Mouse (Mus musculus) WW6 (cell line): ENCODE measurements around the gene Rbfox3.

ENCODE experiments used
- DNase-seq: peaks from one replicate; pipeline ENCODE4 v3.0.0-alpha.2; 2013; ENCODE audit warnings: low read depth, low spot score

The Rbfox3 gene

DNA sequence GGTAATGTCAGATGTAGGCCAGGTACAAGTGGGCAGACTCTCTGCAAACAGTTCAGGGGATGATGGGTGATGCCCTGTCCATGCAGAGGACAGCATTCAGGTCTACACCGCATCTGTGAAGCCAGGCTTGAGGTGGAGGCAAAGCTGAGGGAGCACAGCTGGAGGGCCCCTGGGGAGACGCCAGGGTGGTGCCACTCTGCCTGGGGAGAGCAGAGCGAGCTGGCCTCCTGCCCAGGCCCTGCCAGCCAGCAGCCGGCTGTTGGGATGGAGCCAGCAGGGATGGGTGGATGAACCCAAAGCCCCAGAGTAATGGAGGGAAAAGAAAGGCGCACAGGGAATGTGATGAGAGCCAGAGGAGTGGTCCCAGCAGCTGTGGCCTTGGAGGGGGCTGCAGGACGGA, 399.5 kb downstream of the Rbfox3 start:
- DNase-seq = no peak

DNA sequence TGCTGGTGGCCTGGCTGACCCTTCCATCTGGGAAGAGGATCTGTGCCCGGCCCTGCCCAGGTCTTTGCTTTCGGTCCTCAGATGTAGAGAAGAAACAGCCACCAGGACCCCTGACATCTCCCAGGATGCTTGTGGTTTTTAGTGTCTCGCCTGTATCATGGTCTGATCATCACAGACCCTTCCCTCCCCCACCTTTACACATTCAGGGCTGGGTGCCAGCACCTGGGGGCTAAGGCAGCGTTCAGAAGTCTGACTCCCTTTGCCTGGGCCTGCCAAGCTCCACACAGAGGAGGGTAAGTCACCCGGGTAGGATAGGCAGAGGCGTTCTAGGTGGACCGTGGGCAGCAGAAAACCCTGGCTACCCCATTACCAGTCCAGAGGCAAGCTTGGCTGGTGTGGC, 403.1 kb downstream of the Rbfox3 start:
- no peak for DNase-seq

DNA sequence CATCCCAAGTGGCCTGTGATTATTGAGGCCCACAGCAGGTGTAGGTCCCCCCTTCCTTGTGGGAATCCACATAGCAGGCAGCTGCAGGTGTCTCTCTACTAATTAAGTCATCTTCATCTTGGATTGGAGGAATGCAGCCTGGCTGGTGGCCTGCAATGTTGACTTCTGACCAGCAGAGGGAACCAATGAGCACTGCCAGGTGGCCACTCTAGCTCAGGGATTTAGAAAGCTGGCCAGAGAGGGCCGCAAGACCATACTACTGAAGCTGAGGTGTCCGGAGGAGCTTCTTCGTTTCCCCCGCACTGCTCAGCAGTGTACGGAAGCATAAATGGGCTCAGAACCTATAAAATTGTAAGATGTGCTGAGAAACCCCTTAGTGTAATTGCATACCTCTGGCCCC, 403.5 kb downstream of the Rbfox3 start:
- no peak for DNase-seq

DNA sequence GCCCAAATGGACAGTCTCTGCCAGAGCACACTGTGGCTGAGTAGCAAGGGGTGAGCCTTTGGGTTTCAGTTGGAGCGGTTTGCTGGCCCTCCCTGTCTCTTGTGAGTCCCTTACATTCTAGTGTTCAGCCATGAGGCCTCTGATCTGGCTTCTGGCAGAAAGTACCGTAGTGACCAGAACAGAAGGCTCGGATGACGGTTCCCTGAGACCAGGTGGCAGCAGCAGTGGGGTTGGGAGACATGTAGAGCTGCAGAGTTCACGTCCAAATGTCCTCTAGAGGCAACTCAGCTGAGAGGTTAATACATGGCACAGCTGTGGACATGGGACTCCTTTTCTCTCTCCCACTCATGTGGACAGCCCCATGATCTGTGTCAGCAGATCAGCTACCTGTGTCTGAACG, 404.3 kb downstream of the Rbfox3 start:
- DNase-seq = no peak

DNA sequence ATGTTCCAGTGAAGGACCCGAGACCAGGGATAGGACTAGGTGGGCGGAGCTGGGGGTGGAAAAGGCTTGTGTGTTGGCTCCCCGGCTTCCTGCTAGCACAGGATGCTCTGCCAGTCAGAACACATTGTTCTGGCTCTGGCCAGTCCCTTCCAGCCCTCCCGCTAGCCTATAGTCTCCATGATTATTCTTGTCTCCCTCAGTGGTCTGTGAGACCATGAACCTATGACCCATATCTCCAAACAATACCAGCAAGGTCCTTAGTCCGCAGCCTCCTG, 407.3 kb downstream of the Rbfox3 start:
- DNase-seq = no peak

DNA sequence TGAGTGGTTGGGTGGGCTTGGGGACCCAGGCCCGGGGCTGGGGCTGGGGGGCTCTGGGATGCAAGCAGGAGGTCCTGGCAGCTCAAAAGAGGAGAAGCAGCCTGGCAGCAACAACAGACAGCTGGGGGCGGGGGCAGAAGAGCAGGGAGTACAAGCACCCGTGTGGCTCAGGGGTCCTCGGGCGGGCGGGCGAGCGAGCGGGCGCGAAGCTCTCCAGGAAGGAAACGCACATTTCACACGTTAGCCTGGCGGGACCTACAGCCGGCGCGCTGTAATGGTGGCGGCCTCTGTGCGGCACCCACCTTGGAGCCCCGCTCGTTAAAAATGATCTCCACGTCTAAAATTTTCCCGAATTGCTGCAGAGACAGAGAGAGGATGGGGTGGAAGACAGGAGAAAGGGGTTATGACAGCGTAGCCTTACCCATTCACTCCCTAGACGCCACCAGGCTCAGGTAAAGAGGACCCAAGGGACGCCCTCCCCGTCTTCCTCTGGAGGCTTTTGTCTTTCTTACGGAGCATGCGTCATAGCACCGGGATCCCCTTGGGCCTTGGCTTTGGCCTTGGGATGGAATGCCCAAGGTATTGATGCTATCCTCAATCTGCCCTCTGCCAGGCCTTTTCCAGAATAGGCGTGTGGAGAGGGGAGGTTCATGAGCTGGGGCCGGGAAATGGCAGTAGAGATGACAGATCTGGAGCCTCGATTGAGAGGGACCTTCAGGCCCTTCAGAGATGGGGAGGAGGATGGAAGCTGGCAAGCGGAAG, 407.8 kb downstream of the Rbfox3 start:
- no peak for DNase-seq

DNA sequence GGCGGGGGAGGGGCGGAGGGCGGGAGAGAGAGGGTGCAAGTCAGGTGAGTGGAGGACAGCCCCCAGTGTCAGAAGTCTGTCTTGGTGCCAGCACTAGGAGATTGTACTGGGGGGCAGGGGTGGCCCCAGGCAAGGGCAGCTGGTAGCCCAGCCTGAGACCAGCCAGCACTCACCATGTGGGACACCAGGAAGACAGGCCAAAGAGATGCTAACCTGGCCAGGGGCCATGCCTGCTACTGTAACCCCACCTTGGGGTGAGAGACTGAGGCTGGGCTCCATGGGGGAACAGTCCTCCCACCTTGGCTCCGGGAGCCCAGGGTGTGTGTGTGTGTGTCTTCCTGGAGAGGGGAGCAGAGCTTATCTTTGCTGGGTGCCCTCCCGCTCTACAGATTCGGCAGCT, 408.4 kb downstream of the Rbfox3 start:
- no peak for DNase-seq

DNA sequence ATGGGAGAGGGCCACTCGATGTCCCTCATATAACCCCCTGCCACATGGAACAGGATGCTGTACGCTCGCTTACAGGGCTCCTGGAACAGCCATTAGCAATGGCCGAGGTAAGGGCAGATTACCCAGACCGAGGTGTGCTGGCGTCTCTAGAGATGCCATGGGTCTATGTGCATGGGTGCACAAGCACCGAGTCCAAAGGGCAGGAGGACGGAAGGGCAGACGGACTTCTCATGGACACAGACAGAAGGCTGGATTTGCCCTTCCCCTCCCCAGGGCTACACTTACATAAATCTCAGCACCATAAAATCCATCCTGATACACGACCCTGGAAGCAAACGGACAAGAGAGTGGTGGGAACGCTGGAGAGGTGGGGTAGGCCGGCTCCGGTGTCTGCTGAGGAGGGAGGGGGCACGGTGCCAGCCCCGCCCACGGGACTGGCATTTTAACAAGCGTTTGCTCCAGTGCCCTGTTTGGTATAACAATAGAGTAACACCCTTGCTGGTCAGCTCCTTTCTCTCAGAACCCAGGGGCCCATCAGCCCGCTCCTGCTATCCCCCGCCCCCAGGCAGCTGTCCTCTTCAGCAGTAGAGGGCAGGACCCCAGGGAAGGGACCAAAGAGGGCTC, 415.2 kb downstream of the Rbfox3 start:
- DNase-seq = no peak

DNA sequence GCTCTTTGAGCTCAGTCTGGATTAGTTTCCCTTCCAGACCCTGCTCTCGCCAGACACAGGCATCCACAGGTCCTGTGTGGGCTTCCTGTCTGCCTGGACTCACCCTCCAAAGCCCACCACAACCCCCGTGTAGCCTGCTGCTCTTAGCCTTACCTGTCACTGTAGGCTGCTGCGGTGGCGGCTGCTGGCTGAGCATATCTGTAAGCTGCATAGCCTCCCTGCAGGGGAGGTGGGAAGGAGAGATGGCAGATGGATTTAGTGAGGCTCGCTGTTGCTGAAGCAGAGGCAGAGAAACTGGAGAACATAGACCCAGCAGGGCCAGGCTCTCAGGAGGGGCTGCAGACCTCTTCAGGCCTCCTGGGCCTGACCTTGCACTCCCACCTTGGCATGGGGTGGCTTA, 416.3 kb downstream of the Rbfox3 start:
- no peak for DNase-seq

DNA sequence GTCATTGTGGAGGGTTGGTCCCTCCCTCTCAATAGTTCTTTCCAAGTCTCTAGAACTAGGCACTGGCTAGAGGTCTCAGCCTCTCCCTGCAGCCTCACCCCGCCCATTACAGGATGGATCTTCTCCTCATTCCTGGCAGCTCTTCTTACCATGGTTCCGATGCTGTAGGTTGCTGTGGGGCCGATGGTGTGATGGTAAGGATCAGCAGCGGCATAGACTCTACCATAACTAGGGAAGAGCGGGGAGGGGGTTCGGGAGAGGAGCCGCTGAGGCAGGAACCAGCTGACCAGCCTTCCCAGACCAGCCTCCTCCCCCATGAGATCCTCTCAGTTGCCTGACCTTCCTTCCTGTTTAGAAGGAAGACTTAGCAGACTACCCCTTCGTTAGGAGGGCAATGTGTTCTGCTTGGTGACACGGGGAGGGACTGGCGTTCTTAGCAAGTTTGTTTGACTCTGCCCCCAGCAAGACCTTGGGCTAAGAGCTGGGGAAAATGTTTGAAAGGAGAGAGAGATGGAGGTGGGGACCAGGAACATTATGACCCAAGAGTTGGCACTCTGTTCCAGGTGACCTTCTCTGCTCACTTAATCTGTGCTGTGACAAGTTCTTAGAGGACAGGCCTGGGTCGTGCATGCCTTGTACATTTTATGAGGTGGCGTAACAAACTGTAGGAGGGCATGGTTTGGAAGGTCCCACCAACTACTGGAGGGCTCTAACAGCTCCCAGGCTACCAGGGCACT, 417.2 kb downstream of the Rbfox3 start:
- no peak for DNase-seq

DNA sequence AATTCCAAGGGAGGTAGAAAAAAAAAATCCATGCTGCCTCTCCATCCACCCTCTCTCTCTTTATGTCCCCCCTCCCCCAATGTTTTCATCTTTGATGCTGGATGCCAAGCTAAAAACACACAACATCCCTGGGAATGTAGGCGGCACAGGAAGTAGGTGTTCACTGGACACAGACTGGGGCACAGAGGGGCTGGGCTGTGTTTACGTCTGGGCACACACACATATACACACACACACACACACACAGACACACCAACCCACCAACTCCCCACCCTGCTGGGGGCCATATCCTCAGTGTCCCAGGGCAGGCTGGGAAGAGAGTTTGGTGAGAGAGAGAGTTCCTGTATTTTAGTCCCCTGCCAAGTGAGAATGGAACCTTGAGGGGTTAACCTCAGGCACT, 417.9 kb downstream of the Rbfox3 start:
- DNase-seq = no peak

DNA sequence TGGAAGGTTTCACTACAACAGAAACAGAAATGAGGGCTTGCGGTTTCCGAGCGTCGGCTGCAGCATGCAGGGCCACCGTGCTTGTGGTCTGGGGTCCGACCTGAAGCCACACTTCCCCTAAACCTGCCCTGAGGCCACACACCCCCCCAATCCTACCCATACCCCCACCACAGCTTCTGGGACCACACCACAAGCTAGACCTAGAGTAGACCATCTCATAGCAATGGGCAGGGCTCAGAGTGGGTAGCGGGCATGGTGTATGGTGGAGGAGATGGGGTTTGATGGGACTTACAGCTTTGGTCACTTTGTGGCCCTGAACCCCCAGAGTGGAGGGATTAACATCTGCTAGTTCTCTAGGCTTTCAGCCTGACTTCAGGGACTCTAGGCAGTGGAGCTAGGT, 420.2 kb downstream of the Rbfox3 start:
- no peak for DNase-seq

DNA sequence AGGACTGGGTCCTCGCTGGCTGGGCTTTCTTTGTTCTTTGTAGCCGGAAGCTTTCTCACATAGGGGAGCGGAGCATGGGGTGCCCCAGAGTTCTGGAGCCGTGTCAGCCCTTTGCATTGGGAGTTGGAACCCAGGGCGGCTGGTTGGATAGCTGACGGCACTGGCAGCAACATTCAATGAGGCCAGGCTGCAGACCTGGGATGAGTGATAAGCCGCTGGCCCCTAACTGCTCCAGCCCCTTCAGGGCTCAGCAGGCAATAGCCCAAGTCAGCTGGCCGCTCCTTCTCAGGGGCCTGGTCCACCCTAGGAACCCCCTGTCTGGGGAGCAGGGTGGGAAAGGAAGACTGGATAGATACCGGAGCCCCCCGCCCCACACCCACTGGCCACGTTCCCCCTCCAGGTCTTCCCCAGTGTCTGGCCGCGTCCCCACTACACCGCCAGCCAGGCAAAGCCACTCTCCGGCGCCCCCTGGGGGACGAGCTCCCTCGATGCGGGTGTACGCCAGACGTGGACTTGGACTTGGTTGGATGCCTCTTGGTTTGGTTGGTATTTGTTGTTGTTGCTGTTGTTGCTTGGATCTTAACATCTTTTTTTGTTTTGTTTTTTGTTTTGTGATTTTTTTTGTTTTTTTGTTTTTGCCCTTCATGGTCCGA, 420.7 kb downstream of the Rbfox3 start:
- no peak for DNase-seq

DNA sequence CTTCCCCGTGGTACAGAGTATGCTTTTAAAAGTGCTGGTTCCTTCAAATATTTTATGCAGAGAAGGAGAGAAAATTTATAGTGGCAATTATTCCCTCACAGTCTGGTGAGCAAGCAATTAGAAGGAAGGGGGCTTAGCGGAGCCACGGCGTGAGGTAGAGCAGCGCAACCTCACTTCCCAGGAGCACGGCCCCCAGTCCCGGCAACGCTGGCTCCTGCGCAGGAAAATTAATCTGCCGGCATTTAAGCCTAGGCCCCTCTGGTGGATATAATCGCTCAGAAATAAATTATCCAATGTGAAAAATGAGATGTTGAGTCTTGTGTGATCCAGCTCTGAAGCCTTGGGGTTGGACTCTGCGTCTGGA, 422.5 kb downstream of the Rbfox3 start:
- no peak for DNase-seq

DNA sequence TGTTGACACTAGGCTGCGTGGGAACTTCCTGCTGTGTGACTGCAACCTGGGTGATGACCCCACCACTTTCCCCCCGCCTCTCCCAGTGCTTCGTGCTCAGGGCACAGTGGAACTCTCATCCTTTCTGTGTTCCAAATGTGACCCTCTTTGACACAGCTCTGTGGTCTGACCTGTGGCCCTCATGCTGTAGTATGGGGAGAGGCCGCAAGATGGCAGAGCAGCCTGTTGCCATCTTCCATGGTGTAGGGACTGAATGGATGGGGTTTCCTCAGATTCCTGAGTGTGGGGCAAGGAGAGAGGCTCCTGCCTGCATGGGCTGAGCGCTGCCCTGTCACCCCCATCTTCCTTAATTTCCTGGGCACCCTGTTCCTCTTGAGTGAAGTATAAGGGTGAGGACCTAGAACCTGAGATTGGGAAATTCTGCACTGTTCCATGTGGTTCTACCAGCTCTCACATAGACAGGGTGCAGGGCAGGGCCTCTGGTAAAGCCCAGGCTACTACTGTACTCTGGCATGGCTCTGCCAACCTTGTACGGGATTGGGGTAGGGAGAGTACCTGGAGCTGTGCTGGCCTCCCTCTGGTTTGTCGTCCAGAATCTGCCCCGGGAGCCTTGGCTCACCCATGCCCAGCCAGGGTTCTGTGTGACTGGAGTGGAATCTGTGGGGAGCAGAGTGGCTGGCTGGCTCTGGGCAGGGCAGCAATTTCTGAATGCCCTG, 423.0 kb downstream of the Rbfox3 start:
- no peak for DNase-seq

DNA sequence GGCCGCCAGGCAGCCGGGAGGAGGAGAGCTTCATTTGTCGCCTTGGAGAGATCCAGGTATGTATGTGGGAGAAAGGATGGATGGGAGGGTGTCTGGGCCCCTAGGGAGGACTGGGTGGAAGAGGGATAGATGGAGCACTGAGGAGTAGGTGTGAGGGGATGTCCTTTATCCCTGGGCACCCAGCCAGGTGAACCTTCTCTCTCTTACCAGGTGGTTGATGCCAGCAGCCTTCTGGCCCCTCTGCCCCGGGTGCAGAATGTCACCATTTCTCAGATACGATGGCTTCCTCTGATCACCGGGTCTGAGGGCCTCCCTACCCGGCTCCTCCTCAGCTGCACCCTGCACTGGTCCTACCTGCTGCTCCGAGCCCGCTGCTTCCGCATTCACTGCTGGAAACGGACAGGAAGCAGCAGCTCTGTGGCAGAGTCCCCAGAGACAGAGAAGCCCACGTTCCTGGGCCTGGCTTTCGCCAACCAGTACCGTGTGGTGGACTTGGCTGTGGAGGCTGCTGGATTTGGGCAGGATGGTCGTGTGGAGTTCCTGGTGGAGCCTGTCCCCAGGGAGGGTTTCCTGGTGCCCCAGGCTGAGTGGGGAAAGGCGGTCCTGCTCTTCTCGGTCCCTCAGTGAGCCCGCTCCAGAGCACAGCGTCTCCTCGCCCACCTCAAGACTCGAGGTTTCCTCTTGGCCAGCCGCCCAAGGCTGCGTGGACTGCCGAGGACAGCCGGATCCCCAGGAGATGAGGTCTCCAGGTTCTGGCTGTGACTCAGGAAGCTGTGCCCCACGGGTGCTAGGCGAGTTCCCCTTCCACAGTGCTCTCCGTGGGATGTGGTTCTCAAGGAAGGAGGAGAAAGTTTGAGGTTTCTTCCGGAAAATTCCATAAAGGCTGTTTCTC, 424.3 kb downstream of the Rbfox3 start:
- no peak for DNase-seq

DNA sequence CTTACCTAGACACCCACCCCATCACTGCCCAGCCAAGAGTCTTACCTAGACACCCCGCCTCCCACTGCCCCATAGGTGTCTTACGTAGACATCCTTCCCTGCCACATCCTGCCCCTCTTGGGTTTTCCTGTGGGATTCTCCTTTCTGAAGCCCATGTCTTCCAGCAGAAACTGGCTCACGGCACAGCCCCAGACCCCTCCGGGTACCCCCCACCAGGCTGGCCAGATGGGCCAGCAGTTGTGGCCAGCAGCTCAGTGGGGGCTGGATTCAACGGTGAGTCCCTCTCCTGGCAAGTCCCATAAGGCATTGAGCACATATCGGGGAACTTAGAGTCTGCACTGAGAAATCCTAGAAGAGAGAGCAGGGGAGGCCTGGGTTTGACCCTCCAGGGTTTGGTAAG, 425.1 kb downstream of the Rbfox3 start:
- no peak for DNase-seq

DNA sequence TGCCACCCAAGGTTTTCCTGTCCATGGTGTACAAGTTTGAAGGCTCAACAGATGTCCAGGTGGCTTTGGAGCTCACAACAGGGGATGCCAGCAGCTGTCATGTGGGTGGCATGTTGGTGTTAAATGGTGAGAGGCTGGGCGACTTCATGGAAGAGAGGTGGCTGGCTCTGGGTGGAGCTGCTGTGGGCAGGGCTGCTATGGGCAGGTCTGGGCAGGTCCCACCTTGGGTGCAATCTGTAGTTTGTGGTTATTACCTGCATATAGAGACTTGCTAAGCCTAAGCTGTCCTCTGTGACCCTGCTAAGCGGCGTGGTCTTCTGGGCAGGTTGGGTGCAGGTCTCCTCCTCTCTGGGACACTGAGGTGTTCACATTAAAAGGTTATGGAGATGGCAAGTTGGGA, 425.6 kb downstream of the Rbfox3 start:
- no peak for DNase-seq

DNA sequence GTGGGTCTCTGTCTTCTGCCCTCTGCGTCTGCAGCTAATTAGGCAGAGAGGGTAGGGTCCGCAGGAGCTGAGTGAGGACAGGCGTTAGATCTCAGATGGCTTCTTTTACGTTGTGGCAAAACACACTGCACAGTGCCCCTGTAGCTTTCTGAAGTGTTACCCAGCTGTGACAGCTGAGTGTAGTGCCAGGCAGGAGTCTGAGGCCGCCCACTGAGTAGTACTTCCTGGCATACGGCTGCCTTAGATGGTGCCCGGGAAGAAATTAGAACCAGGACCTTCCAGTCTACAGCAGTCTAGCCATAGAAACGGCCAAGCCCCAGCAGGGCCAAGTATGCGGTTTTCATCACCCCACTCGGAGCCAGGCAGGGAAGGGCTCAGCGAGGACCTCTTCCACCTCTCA, 426.1 kb downstream of the Rbfox3 start:
- no peak for DNase-seq

DNA sequence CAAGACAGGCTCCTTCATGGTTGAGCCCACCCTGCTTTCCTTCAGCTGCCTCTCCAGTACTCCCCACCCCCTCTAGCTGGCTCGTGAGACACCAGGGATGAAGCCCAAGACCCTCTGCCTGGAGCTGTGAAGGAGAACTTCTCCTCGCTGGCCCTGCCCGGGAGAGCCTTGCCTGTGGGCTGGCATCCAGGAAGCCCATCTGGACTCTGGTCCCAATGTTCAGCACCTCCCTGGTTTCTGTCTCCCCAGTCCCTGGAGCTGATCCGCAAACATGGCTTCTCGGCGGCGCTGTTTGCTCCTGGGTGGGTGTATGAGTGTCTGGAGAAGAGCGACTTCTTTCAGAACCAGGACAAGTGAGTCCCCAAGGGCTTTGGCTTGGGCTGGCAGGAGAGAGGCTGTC, 427.2 kb downstream of the Rbfox3 start:
- DNase-seq = no peak

DNA sequence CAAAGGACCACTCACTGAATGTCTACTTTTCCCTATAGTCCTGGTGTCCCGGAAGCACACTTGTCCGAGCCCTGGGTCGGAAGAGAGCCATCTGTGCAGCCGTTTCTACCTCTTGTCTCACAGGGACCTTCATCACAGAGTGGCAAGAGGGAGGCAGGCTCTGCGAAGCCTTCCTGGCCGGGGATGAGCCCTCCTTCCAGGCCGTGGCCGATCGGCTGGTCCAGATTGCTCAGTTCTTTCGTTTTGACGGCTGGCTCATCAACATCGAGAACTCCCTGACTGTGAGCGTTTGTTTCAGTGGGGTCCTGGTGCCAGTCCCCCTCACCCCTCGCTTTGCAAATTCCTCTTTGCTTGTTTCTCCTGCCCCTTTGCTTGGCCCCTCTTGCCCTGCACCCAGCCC, 429.6 kb downstream of the Rbfox3 start:
- DNase-seq = no peak
